ENCODE assay signal across 9 mouse cellular contexts in genomic region chr16:18608226-18608625, GRCm38 (mm10). TPM values are rescaled to one million over a fixed set of nuclear protein-coding genes. Genes with fewer than 3 reads are reported as not detected.
A peak's percentile ranks its signal among the peaks of the same experiment; 100 is the strongest.
DNase-seq lines count a peak whose midpoint lies in the region; ATAC-seq and TF ChIP-seq lines count a peak whose summit lies in the region.
"Had no signal": no experiment of that assay in that cellular context is flagged by ENCODE, and none has a peak within 500 bp of the region (broad histone marks: within the 10 kb centered on the region; RNA-seq: fewer than 3 reads in every experiment).

No protein-coding gene starts in this region.

- H3K9me3 ChIP-seq in forebrain, embryonic 11.5 days (ENCODE audit: control insufficient read depth, low read length) = no peaks in the 10 kb centered on the region
- H3K9me3 ChIP-seq in forebrain, postnatal 0 days (ENCODE audit: low read length) = no peaks in the 10 kb centered on the region
- no peaks in the 10 kb centered on the region for H3K9me3 ChIP-seq in lung, postnatal 0 days (ENCODE audit: low read length)
- H3K9me3 ChIP-seq in forebrain, embryonic 12.5 days = no peaks in the 10 kb centered on the region
- H3K9me3 ChIP-seq in neural tube, embryonic 12.5 days = no peaks in the 10 kb centered on the region
- H3K9me3 ChIP-seq in hindbrain, embryonic 13.5 days = no peaks in the 10 kb centered on the region

- ATAC-seq in forebrain, embryonic 11.5 days (replicated peaks; ENCODE audit: low FRiP score) = 0 out of 2 replicates have a peak, but pooled peaks have one; percentile 19
- no peak for ATAC-seq in forebrain, postnatal 0 days
- ATAC-seq in lung, postnatal 0 days = no peak
- ATAC-seq in forebrain, embryonic 12.5 days (ENCODE audit: low FRiP score) = no peak
- ATAC-seq in neural tube, embryonic 12.5 days (ENCODE audit: low FRiP score, low read depth) = no peak
- no peak for ATAC-seq in hindbrain, embryonic 13.5 days (ENCODE audit: low FRiP score)
- ATAC-seq in megakaryocyte, adult 5-6 weeks (ENCODE audit: poor library complexity, severe bottlenecking) = no peak

- peak overlapping the region; percentile 36; the same call in 1 of the 2 replicates for H3K4me2 ChIP-seq in forebrain, embryonic 11.5 days (ENCODE audit: low read depth, low read length, severe bottlenecking)
- H3K4me2 ChIP-seq in forebrain, postnatal 0 days (ENCODE audit: low read depth) = no peak overlapping the region
- no peak overlapping the region for H3K4me2 ChIP-seq in lung, postnatal 0 days (replicated peaks; ENCODE audit: low read depth, low read length)
- H3K4me2 ChIP-seq in forebrain, embryonic 12.5 days = peak overlapping the region; percentile 38
- H3K4me2 ChIP-seq in neural tube, embryonic 12.5 days (replicated peaks) = peak overlapping the region; percentile 26; the same call in 1 of the 2 replicates
- H3K4me2 ChIP-seq in hindbrain, embryonic 13.5 days = no peak overlapping the region

- no peak overlapping the region for H3K9ac ChIP-seq in forebrain, embryonic 11.5 days (ENCODE audit: low read length)
- H3K9ac ChIP-seq in forebrain, postnatal 0 days = no peak overlapping the region
- H3K9ac ChIP-seq in lung, postnatal 0 days (replicated peaks; ENCODE audit: low read depth) = no peak overlapping the region
- no peak overlapping the region for H3K9ac ChIP-seq in forebrain, embryonic 12.5 days
- H3K9ac ChIP-seq in neural tube, embryonic 12.5 days = no peak overlapping the region
- no peak overlapping the region for H3K9ac ChIP-seq in hindbrain, embryonic 13.5 days

- 0 out of 2 replicates have a peak, but pooled peaks cover 5% of the 10 kb centered on the region for H3K4me1 ChIP-seq in forebrain, embryonic 11.5 days (replicated peaks; ENCODE audit: control insufficient read depth, insufficient read depth, low read length)
- H3K4me1 ChIP-seq in forebrain, postnatal 0 days (ENCODE audit: insufficient read depth) = no peaks in the 10 kb centered on the region
- H3K4me1 ChIP-seq in lung, postnatal 0 days (ENCODE audit: insufficient read depth, low read depth, low read length) = no peaks in the 10 kb centered on the region; the same call in 1 of the 2 replicates
- peaks cover 7% of the 10 kb centered on the region for H3K4me1 ChIP-seq in forebrain, embryonic 12.5 days
- H3K4me1 ChIP-seq in neural tube, embryonic 12.5 days = peaks cover 31% of the 10 kb centered on the region
- peaks cover 18% of the 10 kb centered on the region for H3K4me1 ChIP-seq in hindbrain, embryonic 13.5 days (replicated peaks)

- DNase-seq in forebrain, embryonic 11.5 days (ENCODE audit: low spot score) = peak; percentile 61
- DNase-seq in forebrain, postnatal 0 days = no peak
- peak; percentile 61 for DNase-seq in lung, postnatal 10 days
- no peak for DNase-seq in lung, postnatal 0 days (ENCODE audit: low spot score)

- H3K4me3 ChIP-seq in forebrain, embryonic 11.5 days (ENCODE audit: low read depth, low read length) = no peak overlapping the region
- no peak overlapping the region for H3K4me3 ChIP-seq in forebrain, postnatal 0 days (ENCODE audit: low read depth, low read length)
- H3K4me3 ChIP-seq in lung, postnatal 0 days (ENCODE audit: low read depth, low read length) = no peak overlapping the region
- no peak overlapping the region for H3K4me3 ChIP-seq in forebrain, embryonic 12.5 days (replicated peaks)
- H3K4me3 ChIP-seq in neural tube, embryonic 12.5 days = no peak overlapping the region
- H3K4me3 ChIP-seq in hindbrain, embryonic 13.5 days = no peak overlapping the region

- TF ChIP-seq CTCF in forebrain, postnatal 0 days (IDR thresholded peaks at IDR 0.05; ENCODE audit: low read depth) = no peak
- no peak for TF ChIP-seq CTCF in lung, postnatal 0 days (IDR thresholded peaks at IDR 0.05)

- TF ChIP-seq EP300 in lung, postnatal 0 days (IDR thresholded peaks at IDR 0.05) = no peak

- H3K27ac ChIP-seq in forebrain, embryonic 11.5 days (ENCODE audit: low read depth, low read length) = no peak overlapping the region
- H3K27ac ChIP-seq in forebrain, postnatal 0 days (ENCODE audit: low read depth, low read length) = no peak overlapping the region
- H3K27ac ChIP-seq in lung, postnatal 0 days (ENCODE audit: low read length) = no peak overlapping the region
- H3K27ac ChIP-seq in forebrain, embryonic 12.5 days = no peak overlapping the region
- H3K27ac ChIP-seq in neural tube, embryonic 12.5 days = no peak overlapping the region
- no peak overlapping the region for H3K27ac ChIP-seq in hindbrain, embryonic 13.5 days

- H3K36me3 ChIP-seq in forebrain, embryonic 11.5 days (ENCODE audit: control insufficient read depth, insufficient read depth, low read length) = no peaks in the 10 kb centered on the region
- H3K36me3 ChIP-seq in forebrain, postnatal 0 days (ENCODE audit: insufficient read depth) = no peaks in the 10 kb centered on the region
- no peaks in the 10 kb centered on the region for H3K36me3 ChIP-seq in lung, postnatal 0 days (ENCODE audit: insufficient read depth, low read length)
- H3K36me3 ChIP-seq in forebrain, embryonic 12.5 days (replicated peaks) = no peaks in the 10 kb centered on the region
- no peaks in the 10 kb centered on the region for H3K36me3 ChIP-seq in neural tube, embryonic 12.5 days
- H3K36me3 ChIP-seq in hindbrain, embryonic 13.5 days = no peaks in the 10 kb centered on the region

- 6% methylated on average over 11 of the region's 11 CpGs for WGBS in forebrain, embryonic 11.5 days
- WGBS in forebrain, postnatal 0 days = 5% methylated on average over 11 of the region's 11 CpGs
- 19% methylated on average over 11 of the region's 11 CpGs for WGBS in lung, postnatal 0 days
- WGBS in forebrain, embryonic 12.5 days = 5% methylated on average over 11 of the region's 11 CpGs
- WGBS in neural tube, embryonic 12.5 days = 7% methylated on average over 11 of the region's 11 CpGs
- 8% methylated on average over 10 of the region's 11 CpGs for WGBS in hindbrain, embryonic 13.5 days

- H3K27me3 ChIP-seq in forebrain, embryonic 11.5 days (ENCODE audit: control insufficient read depth, insufficient read depth, low read length) = no peaks in the 10 kb centered on the region
- no peaks in the 10 kb centered on the region; the same call in 1 of the 2 replicates for H3K27me3 ChIP-seq in forebrain, postnatal 0 days (ENCODE audit: insufficient read depth, low read length)
- H3K27me3 ChIP-seq in lung, postnatal 0 days (replicated peaks; ENCODE audit: insufficient read depth, low read length) = no peaks in the 10 kb centered on the region
- peaks cover 49% of the 10 kb centered on the region for H3K27me3 ChIP-seq in forebrain, embryonic 12.5 days
- H3K27me3 ChIP-seq in neural tube, embryonic 12.5 days (replicated peaks) = peaks cover 24% of the 10 kb centered on the region
- H3K27me3 ChIP-seq in hindbrain, embryonic 13.5 days = peaks cover 68% of the 10 kb centered on the region

RNA-seq across cellular contexts. Expression of gene Gp1bb, which starts 14.0 kb away (rescaled TPM):
- 5.3 and 6.0 TPM in 2 replicates for polyA plus RNA-seq in forebrain, embryonic 11.5 days (2014; fragmentation: Nextera tagmentation; extraction: Ambion mirVana)
- 34.1 and 34.2 TPM in 2 replicates for total RNA-seq in forebrain, postnatal 0 days (2014; rRNA removed)
- 9.4 and 11.4 TPM in 2 replicates for polyA plus RNA-seq in forebrain, postnatal 0 days (2015; fragmentation: Nextera tagmentation; extraction: Ambion mirVana)
- polyA plus RNA-seq in lung, postnatal 0 days (2015; fragmentation: Nextera tagmentation; extraction: Ambion mirVana) = 7.9 and 8.8 TPM in 2 replicates
- 4.4 and 5.7 TPM in 2 replicates for polyA plus RNA-seq in forebrain, embryonic 12.5 days (2016; fragmentation: Nextera tagmentation; extraction: Ambion mirVana)
- polyA plus RNA-seq in neural tube, embryonic 12.5 days (2016; fragmentation: Nextera tagmentation; extraction: Ambion mirVana) = 12.0 and 12.7 TPM in 2 replicates
- polyA plus RNA-seq in hindbrain, embryonic 13.5 days (2015; fragmentation: Nextera tagmentation; extraction: Ambion mirVana) = 11.2 and 11.9 TPM in 2 replicates
- total RNA-seq in megakaryocyte, adult 5-6 weeks (2015) = 0.38 and 0.55 TPM in 2 replicates
- 0.70 TPM in 1 of 2 replicates, not detected in the other for total RNA-seq in megakaryocyte, adult 5-6 weeks (2017)
- total RNA-seq: adrenal gland, adult 18-20 months had no signal

RNA-seq across cellular contexts. Expression of gene Tbx1, which starts 17.8 kb away (rescaled TPM):
- 0.83 and 1.3 TPM in 2 replicates for polyA plus RNA-seq in forebrain, embryonic 11.5 days (2014; fragmentation: Nextera tagmentation; extraction: Ambion mirVana)
- 0.71 and 1.2 TPM in 2 replicates for total RNA-seq in forebrain, postnatal 0 days (2014; rRNA removed)
- 0.70 and 0.90 TPM in 2 replicates for polyA plus RNA-seq in forebrain, postnatal 0 days (2015; fragmentation: Nextera tagmentation; extraction: Ambion mirVana)
- 7.6 and 7.8 TPM in 2 replicates for polyA plus RNA-seq in lung, postnatal 0 days (2015; fragmentation: Nextera tagmentation; extraction: Ambion mirVana)
- 1.3 and 1.7 TPM in 2 replicates for polyA plus RNA-seq in forebrain, embryonic 12.5 days (2016; fragmentation: Nextera tagmentation; extraction: Ambion mirVana)
- polyA plus RNA-seq in neural tube, embryonic 12.5 days (2016; fragmentation: Nextera tagmentation; extraction: Ambion mirVana) = 5.5 and 7.2 TPM in 2 replicates
- polyA plus RNA-seq in hindbrain, embryonic 13.5 days (2015; fragmentation: Nextera tagmentation; extraction: Ambion mirVana) = 0.99 and 1.7 TPM in 2 replicates
- not detected in 2 replicates for total RNA-seq in megakaryocyte, adult 5-6 weeks (2015)
- total RNA-seq in megakaryocyte, adult 5-6 weeks (2017) = not detected in 2 replicates

RNA-seq across cellular contexts. Expression of gene Gm49601, which starts 18.0 kb away (rescaled TPM):
- 2.8 and 3.4 TPM in 2 replicates for polyA plus RNA-seq in forebrain, embryonic 11.5 days (2014; fragmentation: Nextera tagmentation; extraction: Ambion mirVana)
- 32.7 and 33.4 TPM in 2 replicates for total RNA-seq in forebrain, postnatal 0 days (2014; rRNA removed)
- 3.6 and 4.9 TPM in 2 replicates for polyA plus RNA-seq in forebrain, postnatal 0 days (2015; fragmentation: Nextera tagmentation; extraction: Ambion mirVana)
- 2.2 and 3.1 TPM in 2 replicates for polyA plus RNA-seq in lung, postnatal 0 days (2015; fragmentation: Nextera tagmentation; extraction: Ambion mirVana)
- 10.6 and 10.7 TPM in 2 replicates for polyA plus RNA-seq in forebrain, embryonic 12.5 days (2016; fragmentation: Nextera tagmentation; extraction: Ambion mirVana)
- 11.8 and 12.1 TPM in 2 replicates for polyA plus RNA-seq in neural tube, embryonic 12.5 days (2016; fragmentation: Nextera tagmentation; extraction: Ambion mirVana)
- 19.3 and 21.0 TPM in 2 replicates for polyA plus RNA-seq in hindbrain, embryonic 13.5 days (2015; fragmentation: Nextera tagmentation; extraction: Ambion mirVana)
- 1.7 and 2.9 TPM in 2 replicates for total RNA-seq in megakaryocyte, adult 5-6 weeks (2015)
- total RNA-seq in megakaryocyte, adult 5-6 weeks (2017) = 0.61 and 3.2 TPM in 2 replicates

RNA-seq across cellular contexts. Expression of gene Sept5, which starts 21.5 kb away (rescaled TPM):
- polyA plus RNA-seq in forebrain, embryonic 11.5 days (2014; fragmentation: Nextera tagmentation; extraction: Ambion mirVana) = 44.2 and 48.2 TPM in 2 replicates
- total RNA-seq in forebrain, postnatal 0 days (2014; rRNA removed) = 372 and 373 TPM in 2 replicates
- polyA plus RNA-seq in forebrain, postnatal 0 days (2015; fragmentation: Nextera tagmentation; extraction: Ambion mirVana) = 265 and 267 TPM in 2 replicates
- polyA plus RNA-seq in lung, postnatal 0 days (2015; fragmentation: Nextera tagmentation; extraction: Ambion mirVana) = 8.5 and 9.6 TPM in 2 replicates
- 68.4 and 69.3 TPM in 2 replicates for polyA plus RNA-seq in forebrain, embryonic 12.5 days (2016; fragmentation: Nextera tagmentation; extraction: Ambion mirVana)
- 117 and 125 TPM in 2 replicates for polyA plus RNA-seq in neural tube, embryonic 12.5 days (2016; fragmentation: Nextera tagmentation; extraction: Ambion mirVana)
- polyA plus RNA-seq in hindbrain, embryonic 13.5 days (2015; fragmentation: Nextera tagmentation; extraction: Ambion mirVana) = 169 and 176 TPM in 2 replicates
- 19.5 and 23.5 TPM in 2 replicates for total RNA-seq in megakaryocyte, adult 5-6 weeks (2015)
- 11.6 and 17.0 TPM in 2 replicates for total RNA-seq in megakaryocyte, adult 5-6 weeks (2017)

Comparison
In these comparisons a context has a peak if more than half of its experiments do, and no peak if none do; other contexts are left out.
1. DNase-seq: peak in forebrain, embryonic 11.5 days (single experiment) and lung, postnatal 10 days (single experiment); none in forebrain, postnatal 0 days (single experiment) and lung, postnatal 0 days (single experiment).
2. H3K4me2 ChIP-seq: peak in forebrain, embryonic 11.5 days (single experiment), forebrain, embryonic 12.5 days (single experiment) and neural tube, embryonic 12.5 days (single experiment); none in forebrain, postnatal 0 days (single experiment), lung, postnatal 0 days (single experiment) and hindbrain, embryonic 13.5 days (single experiment).